Mouse (Mus musculus) cerebellum, adult 9-11 months (tissue): Measurements from ENCODE around the gene Acly.

Experiments used
- DNase-seq: peaks from one replicate; pipeline ENCODE4 v3.0.0; 2022

Gene Acly

GRCm38 (mm10) chr11:100505997-100506396 is 21.8 kb downstream of the Acly start:
- no peak for DNase-seq

GRCm38 (mm10) chr11:100504990-100505660 is 22.7 kb downstream of the Acly start:
- no peak for DNase-seq

- no peak for DNase-seq
Observed at GRCm38 (mm10) chr11:100501321-100501720, 26.5 kb downstream of the Acly start.

- no peak for DNase-seq
Observed at GRCm38 (mm10) chr11:100500651-100501050, 27.1 kb downstream of the Acly start.

GRCm38 (mm10) chr11:100500241-100500640 is 27.6 kb downstream of the Acly start:
- DNase-seq: no peak

GRCm38 (mm10) chr11:100493771-100494170 is 34.0 kb downstream of the Acly start:
- peak; percentile 34 for DNase-seq

GRCm38 (mm10) chr11:100490951-100491350 is 36.8 kb downstream of the Acly start:
- no peak for DNase-seq

GRCm38 (mm10) chr11:100485801-100486538 is 41.8 kb downstream of the Acly start:
- peak; percentile 38 for DNase-seq

GRCm38 (mm10) chr11:100484461-100484860 is 43.3 kb downstream of the Acly start:
- DNase-seq: no peak

- no peak for DNase-seq
Observed at GRCm38 (mm10) chr11:100479152-100479551, 48.6 kb downstream of the Acly start.

- DNase-seq: no peak
Observed at GRCm38 (mm10) chr11:100476281-100476680, 51.5 kb downstream of the Acly start.

- no peak for DNase-seq
Observed at GRCm38 (mm10) chr11:100472935-100473295, 54.9 kb downstream of the Acly start.

GRCm38 (mm10) chr11:100472197-100472934 is 55.4 kb downstream of the Acly start, which contains the start of gene Klhl11:
TSS of gene Klhl11 (minus strand) at chr11:100472741.
- DNase-seq: peak; percentile 91

- no peak for DNase-seq
Observed at GRCm38 (mm10) chr11:100471352-100472196, 56.2 kb downstream of the Acly start.

- DNase-seq: no peak
Observed at GRCm38 (mm10) chr11:100465833-100466232, 62.0 kb downstream of the Acly start.

- no peak for DNase-seq
Observed at GRCm38 (mm10) chr11:100465229-100465792, 62.5 kb downstream of the Acly start.

GRCm38 (mm10) chr11:100462699-100463098 is 65.1 kb downstream of the Acly start:
- no peak for DNase-seq

GRCm38 (mm10) chr11:100457711-100458110 is 70.1 kb downstream of the Acly start:
- DNase-seq: no peak

- no peak for DNase-seq
Observed at GRCm38 (mm10) chr11:100457247-100457646, 70.6 kb downstream of the Acly start.

- no peak for DNase-seq
Observed at GRCm38 (mm10) chr11:100442625-100443024, 85.2 kb downstream of the Acly start.

- no peak for DNase-seq
Observed at GRCm38 (mm10) chr11:100441797-100442196, 86.0 kb downstream of the Acly start, which contains the start of the genes Nt5c3b and Klhl10. TSS of gene Nt5c3b (minus strand) at chr11:100441808. TSS of gene Klhl10 (plus strand) at chr11:100441917.
